Mouse (Mus musculus) G1E (cell line): ENCODE data around the gene Anxa1. TPM values are rescaled to one million over a fixed set of nuclear protein-coding genes. Genes with fewer than 3 reads are reported as not detected.

Source experiments
- ATAC-seq: 2 replicates; pipeline ENCODE4 v1.8.0; 2016; ENCODE audit warnings: mild to moderate bottlenecking; ENCODE audit not compliant: insufficient number of reproducible peaks, poor library complexity, low FRiP score, severe bottlenecking; ENCODE audit errors: extremely low read depth
- DNase-seq: peaks from one replicate; pipeline ENCODE4 v3.0.0; 2012; ENCODE audit warnings: low spot score
- H3K27me3 ChIP-seq: 2 replicates; pipeline ENCODE4 v1.6.1; 2012; ENCODE audit warnings: mild to moderate bottlenecking, low read length, inconsistent platforms; ENCODE audit not compliant: insufficient read depth
- H3K36me3 ChIP-seq: replicated peaks from 2 replicates; pipeline ENCODE3; 2012; ENCODE audit warnings: mild to moderate bottlenecking, inconsistent platforms
- H3K4me1 ChIP-seq: 2 replicates; pipeline ENCODE4 v1.6.1; 2012; ENCODE audit warnings: low read depth, low read length, inconsistent platforms, mixed read lengths; ENCODE audit not compliant: insufficient read depth
- H3K4me3 ChIP-seq: 2 replicates; pipeline ENCODE4 v1.5.1; 2012; ENCODE audit warnings: low read depth, mild to moderate bottlenecking, inconsistent platforms, low read length, moderate library complexity, mixed read lengths
- H3K9me3 ChIP-seq: replicated peaks from 2 replicates; pipeline ENCODE4 v1.6.1; 2012; ENCODE audit warnings: inconsistent platforms
- CTCF ChIP-seq: IDR thresholded peaks from 2 replicates; pipeline ENCODE4 v1.5.1; 2012; ENCODE audit warnings: low read depth, low read length, inconsistent platforms, mixed read lengths
- GATA1 ChIP-seq: IDR thresholded peaks from 2 replicates; pipeline ENCODE4 v1.6.1; 2012; ENCODE audit warnings: borderline replicate concordance, low read length, inconsistent platforms, mixed read lengths
- GATA2 ChIP-seq: IDR thresholded peaks from 2 replicates; pipeline ENCODE4 v1.6.1; 2012; ENCODE audit warnings: low read depth, low read length, inconsistent platforms, borderline replicate concordance
- POLR2AphosphoS5 ChIP-seq: IDR thresholded peaks from 2 replicates; pipeline ENCODE4 v1.6.1; 2012; ENCODE audit warnings: low read depth, low read length, inconsistent platforms; ENCODE audit not compliant: insufficient replicate concordance
- TAL1 ChIP-seq: conservative IDR thresholded peaks from 2 replicates; pipeline ENCODE4 v1.6.1; 2012; ENCODE audit warnings: low read depth, low read length, inconsistent platforms, mixed read lengths
- polyA plus RNA-seq: library from polyadenylated mRNA; stranded (reverse); fragments of >175 nt; gene quantifications from 2 replicates; pipeline ENCODE4 v1.2.3, GENCODE M21; 2012
- total RNA-seq, 2 experiments: library from RNA; stranded (forward) in 1 of 2; stranded (reverse) in 1 of 2; fragments of 200-1000 nt in 1 of 2; fragments of >200 nt in 1 of 2; fragmentation: Nextera tagmentation in 1 of 2; gene quantifications; 2 replicates each; pipeline ENCODE4 v1.2.3; 2014 to 2017

Anxa1 gene
- total and polyA plus RNA-seq, 3 experiments = 3.4 to 4.8 TPM; not detected in 1

DNA sequence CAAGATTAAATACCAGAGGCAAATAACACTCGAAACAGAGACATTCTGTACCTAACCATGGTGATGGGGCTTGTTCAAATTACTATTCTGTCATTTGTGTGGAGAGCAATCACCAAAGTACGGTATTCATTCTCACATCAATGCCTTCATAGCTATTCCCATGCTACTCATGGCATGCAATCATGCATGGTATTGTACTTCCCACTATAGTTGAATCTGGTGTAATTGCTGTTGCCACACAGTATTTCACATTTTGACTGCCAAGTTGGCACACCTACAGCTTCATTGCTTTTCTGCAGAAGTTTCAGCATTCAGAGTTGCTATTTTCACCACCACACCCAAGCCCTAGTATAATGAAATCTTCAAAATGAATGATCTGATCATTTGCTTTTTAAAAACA lies 4.4 kb downstream of the Anxa1 start:
- H3K9me3 ChIP-seq = no peaks in the 10 kb centered on the region
- no peaks in the 10 kb centered on the region for H3K27me3 ChIP-seq
- no peak overlapping the region for H3K4me3 ChIP-seq
- ATAC-seq (no peak), DNase-seq (no peak)
- TF ChIP-seq POLR2AphosphoS5 = no peak
- no peak for TF ChIP-seq TAL1
- TF ChIP-seq CTCF = no peak
- no peak for TF ChIP-seq GATA2
- no peak for TF ChIP-seq GATA1
- H3K36me3 ChIP-seq = no peaks in the 10 kb centered on the region
- no peaks in the 10 kb centered on the region for H3K4me1 ChIP-seq

DNA sequence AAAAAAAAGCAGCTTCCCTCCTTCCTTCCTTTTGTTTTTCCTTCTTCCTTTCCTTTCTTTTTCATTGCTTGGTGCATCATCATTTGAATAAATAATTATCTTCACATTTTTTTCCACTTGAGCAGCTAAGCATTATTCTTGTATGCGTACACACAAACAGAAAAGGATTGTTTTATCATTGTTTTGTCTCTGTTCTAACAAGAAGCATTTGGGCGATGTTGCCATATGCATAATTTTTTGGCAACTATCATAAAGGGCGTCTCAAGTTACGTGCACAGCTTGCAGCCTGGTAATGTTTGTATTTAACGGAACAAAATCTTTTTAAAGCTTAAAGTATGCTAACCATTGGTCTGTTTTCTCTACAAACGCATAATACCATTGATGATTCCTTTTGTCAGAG lies 5.1 kb downstream of the Anxa1 start:
- no peaks in the 10 kb centered on the region for H3K4me1 ChIP-seq
- ATAC-seq (no peak), DNase-seq (no peak)
- no peak overlapping the region for H3K4me3 ChIP-seq
- no peaks in the 10 kb centered on the region for H3K36me3 ChIP-seq
- TF ChIP-seq GATA1 (no peak), POLR2AphosphoS5 (no peak), CTCF (no peak), GATA2 (no peak), TAL1 (no peak)
- no peaks in the 10 kb centered on the region for H3K27me3 ChIP-seq
- no peaks in the 10 kb centered on the region for H3K9me3 ChIP-seq

DNA sequence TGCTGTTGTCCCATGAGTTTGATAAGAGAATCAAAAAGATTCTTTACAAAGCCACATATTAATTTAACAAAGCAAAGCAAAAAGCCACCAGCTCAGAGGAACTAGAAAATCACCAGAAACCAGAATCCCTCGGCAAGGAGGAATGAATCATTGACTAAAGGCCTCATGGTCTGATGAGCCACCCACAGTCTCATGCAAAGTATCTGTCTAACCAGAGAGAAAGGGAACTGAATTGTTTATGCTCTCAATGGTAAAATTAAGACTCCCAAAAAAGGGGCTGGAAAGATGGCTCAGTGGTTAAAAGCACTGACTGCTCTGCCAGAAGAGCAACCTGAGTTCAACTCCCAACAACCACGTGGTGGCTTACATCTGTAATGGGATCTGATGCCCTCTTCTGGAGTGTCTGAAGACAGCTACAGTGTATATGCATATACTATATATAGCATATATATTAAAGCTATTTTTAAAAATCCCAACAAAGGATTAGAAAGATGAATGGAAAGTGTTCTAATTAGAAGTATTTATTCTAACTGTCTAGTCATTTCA lies 9.5 kb downstream of the Anxa1 start:
- no peak for DNase-seq
- no peaks in the 10 kb centered on the region for H3K4me1 ChIP-seq
- no peak for ATAC-seq
- H3K9me3 ChIP-seq = no peaks in the 10 kb centered on the region
- H3K36me3 ChIP-seq = no peaks in the 10 kb centered on the region
- TF ChIP-seq GATA2 (no peak), TAL1 (no peak), POLR2AphosphoS5 (no peak), GATA1 (no peak), CTCF (no peak)
- no peak overlapping the region for H3K4me3 ChIP-seq
- H3K27me3 ChIP-seq = no peaks in the 10 kb centered on the region

DNA sequence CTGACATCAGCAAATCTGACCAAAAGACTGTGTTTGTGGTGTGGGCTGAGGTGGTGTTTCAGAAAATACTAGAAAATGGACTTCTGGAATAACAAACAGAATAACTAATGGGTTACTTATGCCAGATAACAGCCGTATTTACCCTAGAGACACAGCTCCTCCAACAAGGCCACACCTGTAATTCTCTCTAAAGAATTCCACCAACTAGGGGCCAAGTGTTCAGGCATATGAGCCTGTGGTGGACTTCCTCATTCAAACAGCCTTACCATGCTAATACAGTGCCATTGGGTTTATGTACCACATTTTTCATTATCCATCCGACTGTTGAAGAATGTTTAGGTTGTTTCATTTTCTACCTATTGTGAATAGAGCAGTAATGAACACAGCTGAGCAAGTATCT lies 20.6 kb downstream of the Anxa1 start:
- H3K9me3 ChIP-seq = no peaks in the 10 kb centered on the region
- no peaks in the 10 kb centered on the region for H3K4me1 ChIP-seq
- no peak for TF ChIP-seq GATA2
- TF ChIP-seq GATA1 = no peak
- no peak for TF ChIP-seq TAL1
- no peak for TF ChIP-seq POLR2AphosphoS5
- TF ChIP-seq CTCF = no peak
- no peaks in the 10 kb centered on the region for H3K36me3 ChIP-seq
- no peak for ATAC-seq
- no peak for DNase-seq
- no peak overlapping the region for H3K4me3 ChIP-seq
- H3K27me3 ChIP-seq = no peaks in the 10 kb centered on the region

GRCm38 (mm10) chr19:20366571-20366970 lies 24.2 kb downstream of the Anxa1 start:
- H3K4me3 ChIP-seq = no peak overlapping the region
- ATAC-seq = no peak
- no peaks in the 10 kb centered on the region for H3K36me3 ChIP-seq
- no peaks in the 10 kb centered on the region for H3K27me3 ChIP-seq
- no peaks in the 10 kb centered on the region for H3K4me1 ChIP-seq
- no peak for DNase-seq
- TF ChIP-seq TAL1 (no peak), GATA2 (no peak), GATA1 (no peak), POLR2AphosphoS5 (no peak)
- H3K9me3 ChIP-seq = no peaks in the 10 kb centered on the region

GRCm38 (mm10) chr19:20366010-20366409 lies 24.7 kb downstream of the Anxa1 start:
- no peak for TF ChIP-seq POLR2AphosphoS5
- TF ChIP-seq GATA1 = no peak
- TF ChIP-seq TAL1 = no peak
- no peak for TF ChIP-seq CTCF
- no peak for TF ChIP-seq GATA2
- H3K36me3 ChIP-seq = no peaks in the 10 kb centered on the region
- H3K27me3 ChIP-seq = no peaks in the 10 kb centered on the region
- ATAC-seq (no peak), DNase-seq (no peak)
- no peaks in the 10 kb centered on the region for H3K9me3 ChIP-seq
- H3K4me1 ChIP-seq = no peaks in the 10 kb centered on the region
- no peak overlapping the region for H3K4me3 ChIP-seq

- Histone ChIP-seq H3K36me3 (no peaks in the 10 kb centered on the region), H3K27me3 (no peaks in the 10 kb centered on the region), H3K9me3 (no peaks in the 10 kb centered on the region), H3K4me3 (no peak overlapping the region), H3K4me1 (no peaks in the 10 kb centered on the region)
- DNase-seq = no peak
- TF ChIP-seq CTCF = no peak
- no peak for TF ChIP-seq TAL1
- TF ChIP-seq GATA2 = no peak
- TF ChIP-seq GATA1 = no peak
- no peak for TF ChIP-seq POLR2AphosphoS5
- no peak for ATAC-seq
These were observed 25.4 kb downstream of the Anxa1 start for GRCm38 (mm10) chr19:20365364-20365763.
